Mouse (Mus musculus): ENCODE measurements around the gene 2610002M06Rik. TPM values are rescaled to one million over a fixed set of nuclear protein-coding genes. Genes with fewer than 3 reads are reported as not detected.

Gene 2610002M06Rik
- 7.5 and 8.4 TPM in 2 replicates for total RNA-seq (2015; ENCODE audit: low replicate concordance)
- total RNA-seq (2017; ENCODE audit: low replicate concordance), result 5.0 and 6.0 TPM in 2 replicates

- ATAC-seq (replicated peaks; ENCODE audit: low FRiP score, poor library complexity, severe bottlenecking), result peak; percentile 100
These were observed at the start of gene 2610002M06Rik for GRCm38 (mm10) chrX:107816218-107816554. Gene 2610002M06Rik, minus strand, starts transcription at chrX:107816334.

- ATAC-seq (replicated peaks; ENCODE audit: low FRiP score, poor library complexity, severe bottlenecking), result no peak
These were observed 42.0 kb upstream of the 2610002M06Rik start for GRCm38 (mm10) chrX:107858165-107858564.

GRCm38 (mm10) chrX:107816726-107817125 lies 592 bp upstream of the 2610002M06Rik start:
- ATAC-seq (replicated peaks; ENCODE audit: low FRiP score, poor library complexity, severe bottlenecking), result no peak

- peak; percentile 71 for ATAC-seq (replicated peaks; ENCODE audit: low FRiP score, poor library complexity, severe bottlenecking)
These were observed 474 bp downstream of the 2610002M06Rik start for GRCm38 (mm10) chrX:107815502-107816217.

- no peak for ATAC-seq (replicated peaks; ENCODE audit: low FRiP score, poor library complexity, severe bottlenecking)
These were observed 4.0 kb downstream of the 2610002M06Rik start for GRCm38 (mm10) chrX:107812120-107812519.

GRCm38 (mm10) chrX:107796919-107797318 lies 19.2 kb downstream of the 2610002M06Rik start:
- 0 out of 2 replicates have a peak, but pooled peaks have one; percentile 35 for ATAC-seq (replicated peaks; ENCODE audit: low FRiP score, poor library complexity, severe bottlenecking)

GRCm38 (mm10) chrX:107795785-107796184 lies 20.3 kb downstream of the 2610002M06Rik start:
- no peak for ATAC-seq (replicated peaks; ENCODE audit: low FRiP score, poor library complexity, severe bottlenecking)

GRCm38 (mm10) chrX:107792290-107792689 lies 23.8 kb downstream of the 2610002M06Rik start, which contains the start of gene Tent5d:
Gene Tent5d, plus strand, starts transcription at chrX:107792590.
- no peak for ATAC-seq (replicated peaks; ENCODE audit: low FRiP score, poor library complexity, severe bottlenecking)

- ATAC-seq (replicated peaks; ENCODE audit: low FRiP score, poor library complexity, severe bottlenecking), result no peak
These were observed 25.2 kb downstream of the 2610002M06Rik start for GRCm38 (mm10) chrX:107790750-107791493.

- ATAC-seq (replicated peaks; ENCODE audit: low FRiP score, poor library complexity, severe bottlenecking), result no peak
These were observed 26.0 kb downstream of the 2610002M06Rik start for GRCm38 (mm10) chrX:107790136-107790535.

- no peak for ATAC-seq (replicated peaks; ENCODE audit: low FRiP score, poor library complexity, severe bottlenecking)
These were observed 48.2 kb downstream of the 2610002M06Rik start for GRCm38 (mm10) chrX:107767896-107768295.

Other genes starting within 250 kb of the 2610002M06Rik start
- gene Tbx22, start 148.4 kb downstream of the 2610002M06Rik start, total RNA-seq (2015; ENCODE audit: low replicate concordance), result not detected in 2 replicates
- gene Tbx22, start 148.4 kb downstream of the 2610002M06Rik start, total RNA-seq (2017; ENCODE audit: low replicate concordance), result not detected in 2 replicates
- not detected in 2 replicates for gene Tent5d, start 23.7 kb downstream of the 2610002M06Rik start, total RNA-seq (2015; ENCODE audit: low replicate concordance)
- gene Tent5d, start 23.7 kb downstream of the 2610002M06Rik start, total RNA-seq (2017; ENCODE audit: low replicate concordance), result not detected in 2 replicates
- gene Gm732, start 132.1 kb upstream of the 2610002M06Rik start, total RNA-seq (2015; ENCODE audit: low replicate concordance), result not detected in 2 replicates
- gene Gm732, start 132.1 kb upstream of the 2610002M06Rik start, total RNA-seq (2017; ENCODE audit: low replicate concordance), result 1.1 TPM in 1 of 2 replicates, not detected in the other